Mouse (Mus musculus) forebrain, embryonic 14.5 days (tissue): ENCODE measurements around the gene Wdr83. TPM values are rescaled to one million over a fixed set of nuclear protein-coding genes. Genes with fewer than 3 reads are reported as not detected.

Source experiments
- ATAC-seq: fragments of 200-750 bp; cut with Nextera tagmentation; 2 replicates; pipeline ENCODE4 v1.8.0; 2017; ENCODE audit warnings: mild to moderate bottlenecking, moderate library complexity
- DNase-seq: peaks from one replicate; pipeline ENCODE4 v3.0.0-alpha.2; 2015; ENCODE audit warnings: low spot score
- H3K27ac ChIP-seq: fragments of 300-500 bp; sonication (generic); 2 replicates; pipeline ENCODE4 v1.5.1; 2014; ENCODE audit warnings: low read depth, mild to moderate bottlenecking, control low read depth, low read length, moderate library complexity
- H3K27me3 ChIP-seq: fragments of 300-500 bp; sonication (generic); replicated peaks from 2 replicates; pipeline ENCODE4 v1.6.1; 2014; ENCODE audit warnings: low read length, control low read depth, mixed read lengths; ENCODE audit not compliant: control insufficient read depth, insufficient read depth
- H3K36me3 ChIP-seq: fragments of 300-500 bp; sonication (generic); 2 replicates; pipeline ENCODE4 v1.6.1; 2014; ENCODE audit warnings: low read length, control low read depth; ENCODE audit not compliant: control insufficient read depth, insufficient read depth
- H3K4me1 ChIP-seq: fragments of 300-500 bp; sonication (generic); 2 replicates; pipeline ENCODE4 v1.6.1; 2014; ENCODE audit warnings: antibody characterized with exemption, low read length, control low read depth; ENCODE audit not compliant: control insufficient read depth, insufficient read depth
- H3K4me2 ChIP-seq: fragments of 300-500 bp; sonication (generic); 2 replicates; pipeline ENCODE4 v1.6.1; 2014; ENCODE audit warnings: mild to moderate bottlenecking, control low read depth, low read length
- H3K4me3 ChIP-seq: fragments of 300-500 bp; sonication (generic); 2 replicates; pipeline ENCODE4 v1.5.1; 2014; ENCODE audit warnings: low read depth, low read length, control low read depth
- H3K9ac ChIP-seq: fragments of 300-500 bp; sonication (generic); 2 replicates; pipeline ENCODE4 v1.6.1; 2014; ENCODE audit warnings: mild to moderate bottlenecking, low read length, control low read depth, moderate library complexity
- H3K9me3 ChIP-seq: fragments of 300-500 bp; sonication (generic); replicated peaks from 2 replicates; pipeline ENCODE4 v1.6.1; 2016; ENCODE audit warnings: low read length, control low read depth, mixed read lengths; ENCODE audit not compliant: control insufficient read depth
- WGBS: fragments of 180-500 bp; shearing (Covaris S2); extraction: QIAGEN DNeasy Blood & Tissue Kit; methylation state at CpG from one replicate; pipeline ENCODE4 v1.1.7; 2014; 5-methylcytosine and 5-hydroxymethylcytosine counted together
- polyA plus RNA-seq: library from polyadenylated mRNA; unstranded; fragments of >200 nt; fragmentation: Nextera tagmentation; extraction: Ambion mirVana; gene quantifications from 2 replicates; pipeline ENCODE4 v1.2.1, GENCODE M21; 2014

Gene Wdr83
- polyA plus RNA-seq, 1 experiment from 2014 or later, result 50.1 TPM

GRCm38 (mm10) chr8:85096850-85097249 is 15.7 kb upstream of the Wdr83 start:
- 87% methylated on average over 4 of the region's 4 CpGs for WGBS
- Histone ChIP-seq H3K36me3 (peaks cover 34% of the 10 kb centered on the region), H3K9me3 (no peaks in the 10 kb centered on the region), H3K4me2 (no peak overlapping the region), H3K9ac (no peak overlapping the region), H3K4me1 (no peaks in the 10 kb centered on the region), H3K27me3 (no peaks in the 10 kb centered on the region), H3K4me3 (no peak overlapping the region), H3K27ac (no peak overlapping the region)
- DNase-seq (no peak), ATAC-seq (no peak)

GRCm38 (mm10) chr8:85096196-85096595 is 15.1 kb upstream of the Wdr83 start:
- ATAC-seq (no peak), DNase-seq (no peak)
- Histone ChIP-seq H3K4me2 (no peak overlapping the region), H3K4me1 (no peaks in the 10 kb centered on the region), H3K27me3 (no peaks in the 10 kb centered on the region), H3K9ac (no peak overlapping the region), H3K9me3 (no peaks in the 10 kb centered on the region), H3K4me3 (no peak overlapping the region), H3K36me3 (peaks cover 35% of the 10 kb centered on the region), H3K27ac (no peak overlapping the region)
- 93% methylated on average over 16 of the region's 16 CpGs for WGBS

DNA sequence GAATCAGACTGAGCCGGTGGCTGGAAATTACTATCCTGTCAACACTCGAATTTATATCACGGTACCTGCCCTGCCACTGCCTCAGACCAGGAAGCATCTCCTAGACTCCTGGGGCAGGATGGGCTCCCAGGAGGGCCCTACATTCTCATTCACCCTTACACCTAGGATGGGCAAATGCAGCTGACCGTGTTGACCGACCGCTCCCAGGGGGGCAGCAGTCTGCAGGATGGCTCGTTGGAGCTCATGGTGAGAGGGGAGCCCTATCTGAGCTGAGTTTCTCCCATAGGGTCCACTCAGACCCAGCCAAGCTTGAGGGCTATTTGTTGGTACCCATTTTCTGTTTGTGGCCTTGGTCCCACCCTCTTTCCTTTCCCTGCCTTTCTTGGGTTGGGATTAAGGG is 14.5 kb upstream of the Wdr83 start:
- Histone ChIP-seq H3K4me2 (no peak overlapping the region), H3K27me3 (no peaks in the 10 kb centered on the region), H3K36me3 (peaks cover 40% of the 10 kb centered on the region), H3K27ac (no peak overlapping the region), H3K9ac (no peak overlapping the region), H3K9me3 (no peaks in the 10 kb centered on the region), H3K4me3 (no peak overlapping the region), H3K4me1 (no peaks in the 10 kb centered on the region)
- 94% methylated on average over 7 of the region's 7 CpGs for WGBS
- DNase-seq (no peak), ATAC-seq (no peak)

GRCm38 (mm10) chr8:85095051-85095450 is 13.9 kb upstream of the Wdr83 start:
- Histone ChIP-seq H3K36me3 (peaks cover 40% of the 10 kb centered on the region), H3K4me3 (no peak overlapping the region), H3K4me2 (no peak overlapping the region), H3K4me1 (no peaks in the 10 kb centered on the region), H3K27ac (no peak overlapping the region), H3K9me3 (no peaks in the 10 kb centered on the region), H3K27me3 (no peaks in the 10 kb centered on the region), H3K9ac (no peak overlapping the region)
- DNase-seq (no peak), ATAC-seq (no peak)
- WGBS, result 97% methylated on average over 13 of the region's 13 CpGs

- H3K4me2 ChIP-seq, result no peak overlapping the region
- DNase-seq (no peak), ATAC-seq (no peak)
- no peaks in the 10 kb centered on the region for H3K9me3 ChIP-seq
- WGBS, result 29% methylated on average over 21 of the region's 21 CpGs
- H3K4me3 ChIP-seq, result no peak overlapping the region
- peaks cover 47% of the 10 kb centered on the region for H3K36me3 ChIP-seq
- H3K27me3 ChIP-seq, result no peaks in the 10 kb centered on the region
- H3K4me1 ChIP-seq, result no peaks in the 10 kb centered on the region
- no peak overlapping the region for H3K9ac ChIP-seq
- no peak overlapping the region for H3K27ac ChIP-seq
Observed at GRCm38 (mm10) chr8:85091526-85092090, 10.5 kb upstream of the Wdr83 start.

- ATAC-seq, result no peak
- H3K36me3 ChIP-seq, result peaks cover 42% of the 10 kb centered on the region
Observed at GRCm38 (mm10) chr8:85090856-85091255, 9.8 kb upstream of the Wdr83 start.

DNA sequence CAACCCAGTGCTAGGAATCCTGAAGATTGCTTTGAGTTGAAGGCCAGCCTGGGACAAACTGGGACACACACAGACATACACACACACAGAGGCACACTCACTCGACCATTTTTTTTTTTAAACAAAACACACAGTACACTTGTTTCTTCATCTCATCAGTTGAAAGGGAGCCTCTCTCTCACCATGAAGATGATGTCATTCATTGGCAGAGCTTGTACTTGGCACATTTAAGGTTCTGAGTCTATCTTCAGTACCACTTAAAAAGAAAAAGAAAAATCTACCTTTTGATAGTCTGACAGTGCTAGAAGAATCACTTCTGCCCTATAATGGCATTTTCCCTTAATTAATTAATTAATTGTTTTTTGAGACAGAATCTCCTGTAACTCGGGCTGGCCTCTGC is 7.7 kb upstream of the Wdr83 start:
- ATAC-seq (no peak), DNase-seq (no peak)
- Histone ChIP-seq H3K27ac (no peak overlapping the region), H3K9ac (no peak overlapping the region), H3K4me2 (no peak overlapping the region), H3K4me1 (no peaks in the 10 kb centered on the region; the same call in 1 of the 2 replicates), H3K27me3 (no peaks in the 10 kb centered on the region), H3K4me3 (no peak overlapping the region), H3K36me3 (peaks cover 35% of the 10 kb centered on the region), H3K9me3 (no peaks in the 10 kb centered on the region)
- WGBS, result 67% methylated on average over 2 of the region's 2 CpGs

More at GRCm38 (mm10) chr8:85090856-85091255, 9.8 kb upstream of the Wdr83 start:
- no peaks in the 10 kb centered on the region for H3K27me3 ChIP-seq
- no peak for DNase-seq
- no peak overlapping the region for H3K9ac ChIP-seq
- WGBS, result 89% methylated on average over 11 of the region's 11 CpGs
- no peaks in the 10 kb centered on the region for H3K4me1 ChIP-seq
- no peak overlapping the region for H3K4me3 ChIP-seq
- no peak overlapping the region for H3K4me2 ChIP-seq
- no peak overlapping the region for H3K27ac ChIP-seq
- no peaks in the 10 kb centered on the region for H3K9me3 ChIP-seq

DNA sequence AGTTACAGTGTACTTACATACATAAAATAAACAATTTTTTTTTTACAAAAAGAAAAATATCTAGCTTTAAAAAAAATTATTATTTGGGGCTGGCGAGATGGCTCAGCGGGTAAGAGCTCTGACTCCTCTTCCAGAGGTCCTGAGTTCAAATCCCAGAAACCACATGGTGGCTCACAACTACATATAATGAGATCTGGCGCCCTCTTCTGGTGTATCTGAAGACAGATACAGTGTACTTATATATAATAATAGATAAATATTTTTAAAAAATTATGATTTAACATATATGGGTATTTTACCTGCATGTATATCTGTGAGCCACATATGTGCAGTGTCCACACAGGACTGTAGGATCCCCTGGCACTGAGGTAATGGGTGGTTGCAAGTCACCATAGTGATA is 5.1 kb upstream of the Wdr83 start:
- ATAC-seq (no peak), DNase-seq (no peak)
- H3K4me1 ChIP-seq, result peaks cover 14% of the 10 kb centered on the region
- H3K27me3 ChIP-seq, result no peaks in the 10 kb centered on the region
- H3K4me2 ChIP-seq, result no peak overlapping the region
- no peaks in the 10 kb centered on the region for H3K9me3 ChIP-seq
- H3K4me3 ChIP-seq, result no peak overlapping the region
- H3K27ac ChIP-seq, result no peak overlapping the region
- peaks cover 29% of the 10 kb centered on the region; the same call in 1 of the 2 replicates for H3K36me3 ChIP-seq
- H3K9ac ChIP-seq, result no peak overlapping the region
- 80% methylated on average over 3 of the region's 3 CpGs for WGBS

DNA sequence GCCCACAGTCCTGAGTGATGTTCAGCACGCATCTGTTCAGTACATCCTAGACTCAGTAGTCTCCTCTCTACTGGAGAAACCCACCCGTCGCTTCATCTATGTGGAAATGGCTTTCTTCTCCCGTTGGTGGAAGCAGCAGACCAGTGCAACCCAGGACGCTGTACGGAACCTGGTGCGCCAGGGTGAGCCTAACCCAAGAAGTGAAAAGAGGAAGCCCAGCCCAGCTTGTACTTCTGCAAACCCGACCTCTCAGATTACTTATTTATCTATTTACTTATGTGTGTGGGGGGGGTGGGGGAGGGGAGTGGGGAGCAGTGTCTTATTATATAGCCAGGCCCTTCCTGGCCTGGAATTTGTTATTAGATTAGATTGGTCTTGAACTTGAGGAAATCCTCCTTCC is 3.5 kb upstream of the Wdr83 start:
- Histone ChIP-seq H3K9ac (no peak overlapping the region), H3K27me3 (no peaks in the 10 kb centered on the region), H3K9me3 (no peaks in the 10 kb centered on the region), H3K4me3 (no peak overlapping the region), H3K4me1 (peaks cover 16% of the 10 kb centered on the region), H3K27ac (no peak overlapping the region), H3K4me2 (no peak overlapping the region), H3K36me3 (peaks cover 23% of the 10 kb centered on the region; the same call in 1 of the 2 replicates)
- WGBS, result 88% methylated on average over 8 of the region's 8 CpGs
- DNase-seq (no peak), ATAC-seq (no peak)
